Mouse (Mus musculus): Measurements from ENCODE around the gene Fam214a. TPM values are rescaled to one million over a fixed set of nuclear protein-coding genes. Genes with fewer than 3 reads are reported as not detected.

The Fam214a gene
- polyA plus RNA-seq, 1 experiment: 1.1 TPM

- no peak overlapping the region for H3ac ChIP-seq (ENCODE audit: control insufficient read depth, insufficient read length, low read depth)
Observed at GRCm38 (mm10) chr9:75034691-75035090, 82.0 kb downstream of the Fam214a start.

GRCm38 (mm10) chr9:75035944-75036343 is 83.3 kb downstream of the Fam214a start:
- TF ChIP-seq USF1 (IDR thresholded peaks at IDR 0.05; ENCODE audit: low read depth) (no peak), MYOD1 (IDR thresholded peaks at IDR 0.05; ENCODE audit: control insufficient read depth, insufficient read length, low read depth) (no peak), MAX (IDR thresholded peaks at IDR 0.05) (no peak), CTCF (IDR thresholded peaks at IDR 0.05; ENCODE audit: control insufficient read depth, insufficient read depth, insufficient read length) (no peak), CEBPB (IDR thresholded peaks at IDR 0.05; ENCODE audit: low read depth) (no peak), FOSL1 (IDR thresholded peaks at IDR 0.05; ENCODE audit: insufficient read depth, low read length, poor library complexity, severe bottlenecking) (no peak), MYOG (IDR thresholded peaks at IDR 0.05; ENCODE audit: control insufficient read depth, extremely low read depth, insufficient read length) (no peak)
- H3K79me2 ChIP-seq (ENCODE audit: control insufficient read depth, insufficient read depth): peaks cover 34% of the 10 kb centered on the region
- no peaks in the 10 kb centered on the region for H3K36me3 ChIP-seq (ENCODE audit: control insufficient read depth, insufficient read depth)
- H3K79me3 ChIP-seq (ENCODE audit: low read depth): peaks cover 30% of the 10 kb centered on the region
- H3ac ChIP-seq (ENCODE audit: control insufficient read depth, insufficient read length, low read depth): no peak overlapping the region
- no peaks in the 10 kb centered on the region for H3K27me3 ChIP-seq (ENCODE audit: control insufficient read depth, insufficient read depth, insufficient read length)
- H3K4me3 ChIP-seq (ENCODE audit: insufficient read depth, poor library complexity, severe bottlenecking): no peak overlapping the region

More at GRCm38 (mm10) chr9:75034691-75035090, 82.0 kb downstream of the Fam214a start:
- Histone ChIP-seq H3K27me3 (ENCODE audit: control insufficient read depth, insufficient read depth, insufficient read length) (no peaks in the 10 kb centered on the region), H3K4me3 (ENCODE audit: insufficient read depth, poor library complexity, severe bottlenecking) (no peak overlapping the region), H3K79me3 (ENCODE audit: low read depth) (peaks cover 18% of the 10 kb centered on the region), H3K79me2 (ENCODE audit: control insufficient read depth, insufficient read depth) (peaks cover 22% of the 10 kb centered on the region), H3K36me3 (ENCODE audit: control insufficient read depth, insufficient read depth) (no peaks in the 10 kb centered on the region)
- TF ChIP-seq MYOD1 (IDR thresholded peaks at IDR 0.05; ENCODE audit: control insufficient read depth, insufficient read length, low read depth) (no peak), FOSL1 (IDR thresholded peaks at IDR 0.05; ENCODE audit: insufficient read depth, low read length, poor library complexity, severe bottlenecking) (no peak), MYOG (IDR thresholded peaks at IDR 0.05; ENCODE audit: control insufficient read depth, extremely low read depth, insufficient read length) (no peak)

GRCm38 (mm10) chr9:75037451-75038356 is 85.0 kb downstream of the Fam214a start, which contains the start of gene Arpp19:
Arpp19 (plus strand) TSS chr9:75037614.
- Histone ChIP-seq H3K27me3 (ENCODE audit: control insufficient read depth, insufficient read depth, insufficient read length) (no peaks in the 10 kb centered on the region), H3K36me3 (ENCODE audit: control insufficient read depth, insufficient read depth) (peaks cover 6% of the 10 kb centered on the region), H3K79me3 (ENCODE audit: low read depth) (peaks cover 47% of the 10 kb centered on the region), H3K4me3 (ENCODE audit: insufficient read depth, poor library complexity, severe bottlenecking) (peak within 1 kb of the TSS; percentile 78), H3K79me2 (ENCODE audit: control insufficient read depth, insufficient read depth) (peaks cover 52% of the 10 kb centered on the region), H3ac (ENCODE audit: control insufficient read depth, insufficient read length, low read depth) (peak within 1 kb of the TSS; percentile 97)
- TF ChIP-seq USF1 (IDR thresholded peaks at IDR 0.05; ENCODE audit: low read depth) (no peak), MYOD1 (IDR thresholded peaks at IDR 0.05; ENCODE audit: control insufficient read depth, insufficient read length, low read depth) (no peak), CEBPB (IDR thresholded peaks at IDR 0.05; ENCODE audit: low read depth) (no peak), FOSL1 (IDR thresholded peaks at IDR 0.05; ENCODE audit: insufficient read depth, low read length, poor library complexity, severe bottlenecking) (no peak), CTCF (IDR thresholded peaks at IDR 0.05; ENCODE audit: control insufficient read depth, insufficient read depth, insufficient read length) (no peak), MAX (IDR thresholded peaks at IDR 0.05) (no peak), MYOG (IDR thresholded peaks at IDR 0.05; ENCODE audit: control insufficient read depth, extremely low read depth, insufficient read length) (no peak)

DNA sequence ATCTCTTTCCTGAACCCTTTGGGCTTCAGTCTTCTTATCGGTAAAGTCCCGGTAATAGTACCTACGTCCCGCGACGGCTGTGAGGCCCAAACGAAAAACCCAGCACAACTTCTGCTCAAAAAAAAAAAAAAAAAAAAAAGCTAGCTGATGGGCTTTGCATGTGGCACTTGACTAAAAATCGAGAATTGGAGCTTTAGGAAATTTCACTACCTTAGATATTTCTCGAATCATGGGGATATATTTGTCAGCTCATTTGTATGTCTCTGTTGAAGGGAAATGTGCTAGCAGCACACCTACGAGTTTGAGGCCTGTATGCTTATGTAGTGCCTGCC is 85.6 kb downstream of the Fam214a start:
- no peak for TF ChIP-seq MAX (IDR thresholded peaks at IDR 0.05)
- TF ChIP-seq CEBPB (IDR thresholded peaks at IDR 0.05; ENCODE audit: low read depth): no peak
- TF ChIP-seq CTCF (IDR thresholded peaks at IDR 0.05; ENCODE audit: control insufficient read depth, insufficient read depth, insufficient read length): no peak
- no peak for TF ChIP-seq MYOG (IDR thresholded peaks at IDR 0.05; ENCODE audit: control insufficient read depth, extremely low read depth, insufficient read length)
- TF ChIP-seq MYOD1 (IDR thresholded peaks at IDR 0.05; ENCODE audit: control insufficient read depth, insufficient read length, low read depth): no peak
- TF ChIP-seq USF1 (IDR thresholded peaks at IDR 0.05; ENCODE audit: low read depth): no peak
- no peak for TF ChIP-seq FOSL1 (IDR thresholded peaks at IDR 0.05; ENCODE audit: insufficient read depth, low read length, poor library complexity, severe bottlenecking)
- H3K27me3 ChIP-seq (ENCODE audit: control insufficient read depth, insufficient read depth, insufficient read length): no peaks in the 10 kb centered on the region
- H3K79me2 ChIP-seq (ENCODE audit: control insufficient read depth, insufficient read depth): peaks cover 58% of the 10 kb centered on the region
- H3K79me3 ChIP-seq (ENCODE audit: low read depth): peaks cover 52% of the 10 kb centered on the region
- H3K36me3 ChIP-seq (ENCODE audit: control insufficient read depth, insufficient read depth): peaks cover 8% of the 10 kb centered on the region
- peak overlapping the region; percentile 78 for H3K4me3 ChIP-seq (ENCODE audit: insufficient read depth, poor library complexity, severe bottlenecking)
- H3ac ChIP-seq (ENCODE audit: control insufficient read depth, insufficient read length, low read depth): peak overlapping the region; percentile 97

- Histone ChIP-seq H3K79me2 (ENCODE audit: control insufficient read depth, insufficient read depth) (peaks cover 80% of the 10 kb centered on the region), H3ac (ENCODE audit: control insufficient read depth, insufficient read length, low read depth) (no peak overlapping the region), H3K4me3 (ENCODE audit: insufficient read depth, poor library complexity, severe bottlenecking) (no peak overlapping the region), H3K36me3 (ENCODE audit: control insufficient read depth, insufficient read depth) (peaks cover 22% of the 10 kb centered on the region), H3K79me3 (ENCODE audit: low read depth) (peaks cover 68% of the 10 kb centered on the region), H3K27me3 (ENCODE audit: control insufficient read depth, insufficient read depth, insufficient read length) (no peaks in the 10 kb centered on the region)
- TF ChIP-seq USF1 (IDR thresholded peaks at IDR 0.05; ENCODE audit: low read depth) (no peak), FOSL1 (IDR thresholded peaks at IDR 0.05; ENCODE audit: insufficient read depth, low read length, poor library complexity, severe bottlenecking) (no peak), MYOG (IDR thresholded peaks at IDR 0.05; ENCODE audit: control insufficient read depth, extremely low read depth, insufficient read length) (no peak), MAX (IDR thresholded peaks at IDR 0.05) (no peak), CEBPB (IDR thresholded peaks at IDR 0.05; ENCODE audit: low read depth) (no peak), MYOD1 (IDR thresholded peaks at IDR 0.05; ENCODE audit: control insufficient read depth, insufficient read length, low read depth) (no peak), CTCF (IDR thresholded peaks at IDR 0.05; ENCODE audit: control insufficient read depth, insufficient read depth, insufficient read length) (no peak)
Observed at GRCm38 (mm10) chr9:75040566-75040965, 87.9 kb downstream of the Fam214a start.
